In genomic region chr7:44871181-44871580, GRCm38 (mm10) we compare ENCODE assay signal across 21 mouse cellular contexts. TPM values are rescaled to one million over a fixed set of nuclear protein-coding genes. Genes with fewer than 3 reads are reported as not detected.
DNase-seq lines count a peak whose midpoint lies in the region; ATAC-seq and TF ChIP-seq lines count a peak whose summit lies in the region.
"Had no signal": no experiment of that assay in that cellular context is flagged by ENCODE, and none has a peak within 500 bp of the region (broad histone marks: within the 10 kb centered on the region; RNA-seq: fewer than 3 reads in every experiment).

No protein-coding gene starts in this region.

- H3K36me3 ChIP-seq in hindbrain, embryonic 12.5 days, result peaks cover 17% of the 10 kb centered on the region
- H3K36me3 ChIP-seq in hindbrain, postnatal 0 days (ENCODE audit: insufficient read depth, low read length), result peaks cover 5% of the 10 kb centered on the region; the same call in 1 of the 2 replicates
- H3K36me3 ChIP-seq in midbrain, embryonic 10.5 days, result peaks cover 30% of the 10 kb centered on the region
- H3K36me3 ChIP-seq in midbrain, embryonic 11.5 days (ENCODE audit: control insufficient read depth, insufficient read depth, low read length), result no peaks in the 10 kb centered on the region; the same call in 1 of the 2 replicates

- DNase-seq in cerebellum, adult 9-10 months, result peak; percentile 54
- DNase-seq in cerebellum, postnatal 4 days (ENCODE audit: low spot score in 2 of 2), result no peak
- DNase-seq in hindbrain, postnatal 0 days (ENCODE audit: low spot score), result no peak
- DNase-seq in midbrain, embryonic 10.5 days (ENCODE audit: low spot score), result no peak
- DNase-seq in midbrain, embryonic 11.5 days (ENCODE audit: low spot score, missing footprints), result no peak
- DNase-seq in R1 (ENCODE audit: low read depth, low spot score), result peak; percentile 52
- no peak for DNase-seq in B cell, adult 2 months
- DNase-seq: adrenal gland, postnatal 10 days; cerebellum, adult 11 months; cerebellum, postnatal 10 days; embryo, embryonic 11 days; gastrocnemius, postnatal 14 days; heart, postnatal 4 days had no signal

- no peaks in the 10 kb centered on the region for H3K9me3 ChIP-seq in hindbrain, embryonic 12.5 days (replicated peaks)
- H3K9me3 ChIP-seq in hindbrain, postnatal 0 days (ENCODE audit: low read length), result no peaks in the 10 kb centered on the region
- H3K9me3 ChIP-seq in midbrain, embryonic 10.5 days (replicated peaks), result no peaks in the 10 kb centered on the region
- H3K9me3 ChIP-seq in midbrain, embryonic 11.5 days (ENCODE audit: control insufficient read depth, low read length), result no peaks in the 10 kb centered on the region
- H3K9me3 ChIP-seq: embryonic facial prominence, embryonic 15.5 days; forebrain, embryonic 10.5 days; forebrain, embryonic 15.5 days; heart, embryonic 12.5 days had no signal

- H3K27me3 ChIP-seq in hindbrain, embryonic 12.5 days, result no peaks in the 10 kb centered on the region
- no peaks in the 10 kb centered on the region for H3K27me3 ChIP-seq in hindbrain, postnatal 0 days (ENCODE audit: insufficient read depth, low read length)
- no peaks in the 10 kb centered on the region for H3K27me3 ChIP-seq in midbrain, embryonic 10.5 days (ENCODE audit: low read depth, poor library complexity, severe bottlenecking)
- H3K27me3 ChIP-seq in midbrain, embryonic 11.5 days (ENCODE audit: control insufficient read depth, insufficient read depth, low read length), result no peaks in the 10 kb centered on the region
- H3K27me3 ChIP-seq: embryonic facial prominence, embryonic 15.5 days; forebrain, embryonic 15.5 days; heart, embryonic 12.5 days had no signal

- ATAC-seq in hindbrain, embryonic 12.5 days (ENCODE audit: low FRiP score), result no peak
- no peak for ATAC-seq in hindbrain, postnatal 0 days
- ATAC-seq in midbrain, embryonic 11.5 days (ENCODE audit: low FRiP score), result no peak
- ATAC-seq: forebrain, embryonic 15.5 days; inflammation-experienced regulatory T-cells, adult 6 months; intestine, postnatal 0 days had no signal

- no peak overlapping the region for H3K9ac ChIP-seq in hindbrain, embryonic 12.5 days
- no peak overlapping the region for H3K9ac ChIP-seq in hindbrain, postnatal 0 days (replicated peaks; ENCODE audit: low read length)
- H3K9ac ChIP-seq in midbrain, embryonic 11.5 days (ENCODE audit: low read length), result no peak overlapping the region
- H3K9ac ChIP-seq: embryonic facial prominence, embryonic 15.5 days had no signal

- no peak for TF ChIP-seq CTCF in hindbrain, postnatal 0 days (IDR thresholded peaks at IDR 0.05; ENCODE audit: low read depth)

- no peak overlapping the region for H3K4me2 ChIP-seq in hindbrain, embryonic 12.5 days (replicated peaks)
- no peak overlapping the region for H3K4me2 ChIP-seq in hindbrain, postnatal 0 days (ENCODE audit: low read depth, low read length)
- H3K4me2 ChIP-seq in midbrain, embryonic 11.5 days, result no peak overlapping the region

- peak overlapping the region; percentile 40 for H3K27ac ChIP-seq in hindbrain, embryonic 12.5 days
- no peak overlapping the region for H3K27ac ChIP-seq in hindbrain, postnatal 0 days
- no peak overlapping the region for H3K27ac ChIP-seq in midbrain, embryonic 10.5 days (replicated peaks)
- H3K27ac ChIP-seq in midbrain, embryonic 11.5 days (ENCODE audit: low read depth, low read length), result no peak overlapping the region

- WGBS in hindbrain, embryonic 12.5 days, result 38% methylated on average over 1 of the region's 1 CpGs
- 27% methylated on average over 1 of the region's 1 CpGs for WGBS in hindbrain, postnatal 0 days
- WGBS in midbrain, embryonic 10.5 days, result 60% methylated on average over 1 of the region's 1 CpGs
- WGBS in midbrain, embryonic 11.5 days, result 36% methylated on average over 1 of the region's 1 CpGs

- peaks cover 35% of the 10 kb centered on the region for H3K4me1 ChIP-seq in hindbrain, embryonic 12.5 days
- H3K4me1 ChIP-seq in hindbrain, postnatal 0 days (ENCODE audit: insufficient read depth, low read length), result peaks cover 27% of the 10 kb centered on the region
- H3K4me1 ChIP-seq in midbrain, embryonic 10.5 days, result peaks cover 50% of the 10 kb centered on the region
- peaks cover 28% of the 10 kb centered on the region for H3K4me1 ChIP-seq in midbrain, embryonic 11.5 days (ENCODE audit: control insufficient read depth, insufficient read depth, low read length)

- no peak overlapping the region for H3K4me3 ChIP-seq in hindbrain, embryonic 12.5 days
- no peak overlapping the region for H3K4me3 ChIP-seq in hindbrain, postnatal 0 days (ENCODE audit: low read length)
- H3K4me3 ChIP-seq in midbrain, embryonic 10.5 days, result peak overlapping the region; percentile 16; the same call in 1 of the 2 replicates
- H3K4me3 ChIP-seq in midbrain, embryonic 11.5 days (ENCODE audit: low read depth, low read length), result no peak overlapping the region
- H3K4me3 ChIP-seq: erythroblast, embryonic 14.5 days; forebrain, embryonic 15.5 days had no signal

RNA-seq across cellular contexts. Expression of gene Ptov1, which starts 1.6 kb away (rescaled TPM):
- 606 and 662 TPM in 2 replicates for polyA plus RNA-seq in hindbrain, embryonic 12.5 days (2016; fragmentation: Nextera tagmentation; extraction: Ambion mirVana)
- total RNA-seq in hindbrain, postnatal 0 days (2014; rRNA removed), result 524 and 597 TPM in 2 replicates
- polyA plus RNA-seq in hindbrain, postnatal 0 days (2015; fragmentation: Nextera tagmentation; extraction: Ambion mirVana), result 416 and 438 TPM in 2 replicates
- 478 and 516 TPM in 2 replicates for polyA plus RNA-seq in midbrain, embryonic 10.5 days (2016; fragmentation: Nextera tagmentation; extraction: Ambion mirVana)
- polyA plus RNA-seq in midbrain, embryonic 11.5 days (2014; fragmentation: Nextera tagmentation; extraction: Ambion mirVana), result 316 and 350 TPM in 2 replicates

RNA-seq across cellular contexts. Expression of gene Pnkp, which starts 14.2 kb away (rescaled TPM):
- 34.7 and 35.1 TPM in 2 replicates for polyA plus RNA-seq in hindbrain, embryonic 12.5 days (2016; fragmentation: Nextera tagmentation; extraction: Ambion mirVana)
- total RNA-seq in hindbrain, postnatal 0 days (2014; rRNA removed), result 22.9 and 47.1 TPM in 2 replicates
- polyA plus RNA-seq in hindbrain, postnatal 0 days (2015; fragmentation: Nextera tagmentation; extraction: Ambion mirVana), result 35.7 and 37.5 TPM in 2 replicates
- polyA plus RNA-seq in midbrain, embryonic 10.5 days (2016; fragmentation: Nextera tagmentation; extraction: Ambion mirVana), result 38.1 and 38.4 TPM in 2 replicates
- polyA plus RNA-seq in midbrain, embryonic 11.5 days (2014; fragmentation: Nextera tagmentation; extraction: Ambion mirVana), result 26.1 and 28.6 TPM in 2 replicates

RNA-seq across cellular contexts. Expression of gene Med25, which starts 21.3 kb away (rescaled TPM):
- 153 and 155 TPM in 2 replicates for polyA plus RNA-seq in hindbrain, embryonic 12.5 days (2016; fragmentation: Nextera tagmentation; extraction: Ambion mirVana)
- total RNA-seq in hindbrain, postnatal 0 days (2014; rRNA removed), result 193 and 194 TPM in 2 replicates
- 121 and 123 TPM in 2 replicates for polyA plus RNA-seq in hindbrain, postnatal 0 days (2015; fragmentation: Nextera tagmentation; extraction: Ambion mirVana)
- 213 and 220 TPM in 2 replicates for polyA plus RNA-seq in midbrain, embryonic 10.5 days (2016; fragmentation: Nextera tagmentation; extraction: Ambion mirVana)
- polyA plus RNA-seq in midbrain, embryonic 11.5 days (2014; fragmentation: Nextera tagmentation; extraction: Ambion mirVana), result 69.5 and 75.4 TPM in 2 replicates

RNA-seq across cellular contexts. Expression of gene Tbc1d17, which starts 22.3 kb away (rescaled TPM):
- polyA plus RNA-seq in hindbrain, embryonic 12.5 days (2016; fragmentation: Nextera tagmentation; extraction: Ambion mirVana), result 103 and 110 TPM in 2 replicates
- total RNA-seq in hindbrain, postnatal 0 days (2014; rRNA removed), result 53.7 and 98.5 TPM in 2 replicates
- 103 and 106 TPM in 2 replicates for polyA plus RNA-seq in hindbrain, postnatal 0 days (2015; fragmentation: Nextera tagmentation; extraction: Ambion mirVana)
- 77.8 and 89.4 TPM in 2 replicates for polyA plus RNA-seq in midbrain, embryonic 10.5 days (2016; fragmentation: Nextera tagmentation; extraction: Ambion mirVana)
- polyA plus RNA-seq in midbrain, embryonic 11.5 days (2014; fragmentation: Nextera tagmentation; extraction: Ambion mirVana), result 63.4 and 69.4 TPM in 2 replicates

RNA-seq across cellular contexts. Expression of gene Akt1s1, which starts 22.4 kb away (rescaled TPM):
- polyA plus RNA-seq in hindbrain, embryonic 12.5 days (2016; fragmentation: Nextera tagmentation; extraction: Ambion mirVana), result 99.3 and 101 TPM in 2 replicates
- total RNA-seq in hindbrain, postnatal 0 days (2014; rRNA removed), result 136 and 156 TPM in 2 replicates
- polyA plus RNA-seq in hindbrain, postnatal 0 days (2015; fragmentation: Nextera tagmentation; extraction: Ambion mirVana), result 94.3 and 95.4 TPM in 2 replicates
- polyA plus RNA-seq in midbrain, embryonic 10.5 days (2016; fragmentation: Nextera tagmentation; extraction: Ambion mirVana), result 89.5 and 98.1 TPM in 2 replicates
- 31.8 and 34.3 TPM in 2 replicates for polyA plus RNA-seq in midbrain, embryonic 11.5 days (2014; fragmentation: Nextera tagmentation; extraction: Ambion mirVana)

Comparison
In these comparisons a context has a peak if more than half of its experiments do, and no peak if none do; other contexts are left out.
1. DNase-seq: peak in cerebellum, adult 9-10 months (single experiment) and R1 (single experiment); none in cerebellum, postnatal 4 days (0 of 2), hindbrain, postnatal 0 days (single experiment), midbrain, embryonic 10.5 days (single experiment), midbrain, embryonic 11.5 days (single experiment) and B cell, adult 2 months (0 of 2).